In the genomic region with DNA sequence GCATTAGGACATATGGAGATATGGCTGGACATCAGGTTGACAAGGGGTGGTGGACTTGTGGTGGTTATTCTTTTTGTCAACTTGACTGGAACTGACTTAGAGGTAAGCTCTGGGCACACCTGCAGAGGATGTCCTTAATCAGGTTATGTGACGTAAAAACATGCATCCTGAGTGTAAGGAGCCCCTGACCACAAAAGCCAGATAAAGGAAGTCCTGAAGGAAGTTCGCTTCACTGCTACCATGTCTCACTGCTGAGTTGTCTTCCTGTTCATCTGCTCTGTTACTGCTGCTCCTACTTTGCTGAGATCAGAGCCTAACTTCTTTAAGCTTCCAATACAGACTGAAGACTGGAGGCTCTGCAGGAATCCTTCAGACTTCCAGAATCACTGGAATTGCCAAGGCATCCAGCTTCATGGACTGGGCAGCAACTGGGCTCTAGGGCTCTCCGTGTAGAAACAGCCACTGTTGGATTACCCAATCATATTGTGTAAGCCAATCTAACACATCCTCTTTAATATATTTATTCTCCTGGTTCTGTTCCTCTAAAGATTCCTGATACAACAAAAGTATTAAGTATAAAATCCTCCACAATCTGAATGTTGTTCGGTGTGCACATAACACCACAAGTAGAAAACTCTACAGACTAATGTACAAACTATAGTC, we compare ENCODE assay signal across 12 mouse cellular contexts.
DNase-seq lines count a peak whose midpoint lies in the region; ATAC-seq and TF ChIP-seq lines count a peak whose summit lies in the region.
"Had no signal": no experiment of that assay in that cellular context is flagged by ENCODE, and none has a peak within 500 bp of the region (broad histone marks: within the 10 kb centered on the region; RNA-seq: fewer than 3 reads in every experiment).

No protein-coding gene starts in this region.

- no peak for DNase-seq in liver, postnatal 0 days
- DNase-seq in liver, embryonic 11.5 days (ENCODE audit: low spot score) = no peak
- peak; percentile 35 for DNase-seq in adipocyte (ENCODE audit: low spot score)
- peak; percentile 31 to 53 for DNase-seq in thymus, postnatal 36 days
- no peak for DNase-seq in embryo, embryonic 10.5 days (ENCODE audit: low spot score)
- DNase-seq: kidney, postnatal 4 days had no signal

- H3K9ac ChIP-seq in liver, postnatal 0 days (replicated peaks) = no peak overlapping the region
- no peak overlapping the region for H3K9ac ChIP-seq in liver, embryonic 11.5 days (ENCODE audit: low read depth, low read length)
- H3K9ac ChIP-seq in kidney, embryonic 14.5 days (ENCODE audit: low read depth, low read length) = no peak overlapping the region
- H3K9ac ChIP-seq: forebrain, embryonic 13.5 days; intestine, embryonic 15.5 days had no signal

- H3K27me3 ChIP-seq in liver, postnatal 0 days (ENCODE audit: insufficient read depth, low read length) = no peaks in the 10 kb centered on the region
- H3K27me3 ChIP-seq in liver, embryonic 11.5 days (replicated peaks; ENCODE audit: control insufficient read depth, insufficient read depth, low read length) = no peaks in the 10 kb centered on the region
- H3K27me3 ChIP-seq in kidney, embryonic 14.5 days (ENCODE audit: control insufficient read depth, insufficient read depth, low read length) = no peaks in the 10 kb centered on the region
- H3K27me3 ChIP-seq: forebrain, embryonic 13.5 days; intestine, embryonic 15.5 days had no signal

- no peak for TF ChIP-seq CTCF in liver, postnatal 0 days (IDR thresholded peaks at IDR 0.05; ENCODE audit: low read depth)

- H3K9me3 ChIP-seq in liver, postnatal 0 days (ENCODE audit: low read length) = no peaks in the 10 kb centered on the region
- no peaks in the 10 kb centered on the region for H3K9me3 ChIP-seq in liver, embryonic 11.5 days (ENCODE audit: control insufficient read depth, low read length)
- H3K9me3 ChIP-seq in kidney, embryonic 14.5 days (ENCODE audit: control insufficient read depth, low read length) = no peaks in the 10 kb centered on the region
- H3K9me3 ChIP-seq: embryonic facial prominence, embryonic 10.5 days; forebrain, embryonic 13.5 days; intestine, embryonic 15.5 days had no signal

- 0 out of 2 replicates have a peak, but pooled peaks cover 6% of the 10 kb centered on the region for H3K36me3 ChIP-seq in liver, postnatal 0 days (replicated peaks; ENCODE audit: insufficient read depth, low read length)
- H3K36me3 ChIP-seq in liver, embryonic 11.5 days (ENCODE audit: control insufficient read depth, insufficient read depth, low read length) = no peaks in the 10 kb centered on the region
- H3K36me3 ChIP-seq in kidney, embryonic 14.5 days (ENCODE audit: control insufficient read depth, insufficient read depth, low read length) = no peaks in the 10 kb centered on the region
- H3K36me3 ChIP-seq: embryonic facial prominence, embryonic 10.5 days; intestine, embryonic 15.5 days had no signal

- H3K4me3 ChIP-seq in liver, postnatal 0 days (ENCODE audit: low read depth, low read length) = no peak overlapping the region
- no peak overlapping the region for H3K4me3 ChIP-seq in liver, embryonic 11.5 days (ENCODE audit: low read depth, low read length)
- H3K4me3 ChIP-seq in kidney, embryonic 14.5 days (ENCODE audit: low read length) = no peak overlapping the region
- H3K4me3 ChIP-seq: embryonic facial prominence, embryonic 10.5 days; forebrain, embryonic 13.5 days; intestine, embryonic 15.5 days had no signal

- no peak overlapping the region for H3K4me2 ChIP-seq in liver, postnatal 0 days (ENCODE audit: low read depth, low read length)
- no peak overlapping the region for H3K4me2 ChIP-seq in liver, embryonic 11.5 days
- no peak overlapping the region for H3K4me2 ChIP-seq in kidney, embryonic 14.5 days (replicated peaks; ENCODE audit: low read depth, low read length)
- H3K4me2 ChIP-seq: forebrain, embryonic 13.5 days; intestine, embryonic 15.5 days had no signal

- peak; percentile 63 for ATAC-seq in liver, postnatal 0 days
- ATAC-seq in liver, embryonic 11.5 days (replicated peaks; ENCODE audit: low FRiP score) = no peak
- ATAC-seq in monocyte, adult 5-6 weeks (replicated peaks; ENCODE audit: insufficient number of reproducible peaks, low FRiP score, low TSS enrichment, poor library complexity, severe bottlenecking) = peak; percentile 72
- ATAC-seq in kidney, embryonic 14.5 days (ENCODE audit: low FRiP score, low TSS enrichment) = no peak
- no peak for ATAC-seq in erythroid progenitor cell, adult 5-6 weeks (replicated peaks; ENCODE audit: low FRiP score, poor library complexity, severe bottlenecking)
- ATAC-seq: forebrain, embryonic 13.5 days; intestine, embryonic 15.5 days had no signal

- WGBS in liver, postnatal 0 days (ENCODE audit: insufficient replicate concordance) = 39% methylated on average over 4 of the region's 4 CpGs
- WGBS in liver, embryonic 11.5 days = 53% methylated on average over 4 of the region's 4 CpGs
- 88% methylated on average over 4 of the region's 4 CpGs for WGBS in kidney, embryonic 14.5 days

- H3K4me1 ChIP-seq in liver, postnatal 0 days (ENCODE audit: insufficient read depth) = 0 out of 2 replicates have a peak, but pooled peaks cover 2% of the 10 kb centered on the region
- H3K4me1 ChIP-seq in liver, embryonic 11.5 days (replicated peaks; ENCODE audit: control insufficient read depth, insufficient read depth, low read length) = no peaks in the 10 kb centered on the region
- H3K4me1 ChIP-seq in kidney, embryonic 14.5 days (ENCODE audit: control insufficient read depth, insufficient read depth, low read length) = no peaks in the 10 kb centered on the region
- H3K4me1 ChIP-seq: embryonic facial prominence, embryonic 10.5 days; forebrain, embryonic 13.5 days; intestine, embryonic 15.5 days had no signal

- no peak overlapping the region for H3K27ac ChIP-seq in liver, postnatal 0 days (ENCODE audit: low read depth)
- no peak overlapping the region for H3K27ac ChIP-seq in liver, embryonic 11.5 days (ENCODE audit: low read depth, low read length)
- no peak overlapping the region for H3K27ac ChIP-seq in kidney, embryonic 14.5 days (ENCODE audit: low read depth, low read length)
- H3K27ac ChIP-seq: embryonic facial prominence, embryonic 10.5 days; forebrain, embryonic 13.5 days; intestine, embryonic 15.5 days had no signal

- TF ChIP-seq EP300 in liver, postnatal 0 days (IDR thresholded peaks at IDR 0.05; ENCODE audit: low read depth) = no peak

Comparison
In these comparisons a context has a peak if more than half of its experiments do, and no peak if none do; other contexts are left out.
1. ATAC-seq: peak in liver, postnatal 0 days (single experiment) and monocyte, adult 5-6 weeks (single experiment); none in liver, embryonic 11.5 days (single experiment), kidney, embryonic 14.5 days (single experiment) and erythroid progenitor cell, adult 5-6 weeks (single experiment).
2. DNase-seq: peak in adipocyte (single experiment) and thymus, postnatal 36 days (2 of 2); none in liver, postnatal 0 days (single experiment), liver, embryonic 11.5 days (single experiment) and embryo, embryonic 10.5 days (single experiment).